Mouse (Mus musculus): ENCODE results near the gene Zfand3. TPM values are rescaled to one million over a fixed set of nuclear protein-coding genes. Genes with fewer than 3 reads are reported as not detected.

The Zfand3 gene
- polyA plus RNA-seq, 1 experiment = 107 TPM

GRCm38 (mm10) chr17:30253924-30254323 is 249.4 kb downstream of the Zfand3 start:
- DNase-seq = no peak
- 62% methylated on average over 7 of the region's 7 CpGs for WGBS

DNA sequence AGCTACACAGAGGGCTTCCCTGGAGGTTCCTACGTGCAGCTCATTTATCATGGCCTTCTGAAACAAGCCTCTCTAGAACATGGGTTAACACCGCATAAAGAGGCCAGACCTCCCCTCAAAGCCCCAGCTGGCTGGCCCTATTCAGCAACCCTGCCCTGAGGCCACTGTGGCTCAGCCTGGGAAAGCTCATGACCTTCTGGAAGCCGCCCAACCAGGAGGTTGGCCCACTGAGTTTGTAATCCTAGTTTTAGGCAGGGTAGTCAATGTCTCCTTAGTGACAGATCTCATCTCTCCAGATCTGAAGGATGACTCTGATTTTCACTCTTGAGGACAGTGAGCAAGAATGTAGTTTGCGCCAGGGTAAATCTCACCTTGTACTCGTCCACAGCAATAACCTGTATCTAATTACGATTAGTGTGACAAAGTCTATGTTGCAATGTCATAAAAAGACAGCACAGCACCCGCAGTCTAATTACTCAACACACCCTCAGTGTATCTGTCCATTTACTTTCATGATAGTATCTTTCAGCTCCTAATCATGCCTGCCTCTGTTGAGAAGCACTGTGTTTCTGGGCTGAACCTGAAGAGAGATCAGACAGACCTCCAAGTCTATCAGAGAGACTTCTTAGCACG is 251.5 kb downstream of the Zfand3 start:
- no peak for DNase-seq
- H3K4me1 ChIP-seq (ENCODE audit: control insufficient read depth, insufficient read depth, low read length) = peaks cover 5% of the 10 kb centered on the region
- no peak overlapping the region for H3K4me3 ChIP-seq (replicated peaks; ENCODE audit: insufficient read depth, low read depth, low read length)
- H3K27me3 ChIP-seq (ENCODE audit: control insufficient read depth, insufficient read depth, low read length) = no peaks in the 10 kb centered on the region
- TF ChIP-seq POLR2A (IDR thresholded peaks at IDR 0.05; ENCODE audit: borderline replicate concordance, insufficient read depth, low read length) = no peak
- no peak for TF ChIP-seq CTCF (IDR thresholded peaks at IDR 0.05; ENCODE audit: borderline replicate concordance, insufficient read depth, low read depth, low read length)
- no peak overlapping the region for H3K27ac ChIP-seq (ENCODE audit: insufficient read depth, low read length)
- WGBS = 86% methylated on average over 8 of the region's 8 CpGs

More at GRCm38 (mm10) chr17:30253924-30254323, 249.4 kb downstream of the Zfand3 start:
- no peak overlapping the region for H3K27ac ChIP-seq (ENCODE audit: insufficient read depth, low read length)
- TF ChIP-seq POLR2A (IDR thresholded peaks at IDR 0.05; ENCODE audit: borderline replicate concordance, insufficient read depth, low read length) (no peak), CTCF (IDR thresholded peaks at IDR 0.05; ENCODE audit: borderline replicate concordance, insufficient read depth, low read depth, low read length) (no peak)
- H3K27me3 ChIP-seq (ENCODE audit: control insufficient read depth, insufficient read depth, low read length) = no peaks in the 10 kb centered on the region
- H3K4me1 ChIP-seq (ENCODE audit: control insufficient read depth, insufficient read depth, low read length) = no peaks in the 10 kb centered on the region; the same call in 1 of the 2 replicates
- H3K4me3 ChIP-seq (replicated peaks; ENCODE audit: insufficient read depth, low read depth, low read length) = no peak overlapping the region

GRCm38 (mm10) chr17:30258480-30258879 is 253.9 kb downstream of the Zfand3 start:
- Histone ChIP-seq H3K27me3 (ENCODE audit: control insufficient read depth, insufficient read depth, low read length) (no peaks in the 10 kb centered on the region), H3K27ac (ENCODE audit: insufficient read depth, low read length) (no peak overlapping the region), H3K4me1 (ENCODE audit: control insufficient read depth, insufficient read depth, low read length) (peaks cover 10% of the 10 kb centered on the region), H3K4me3 (replicated peaks; ENCODE audit: insufficient read depth, low read depth, low read length) (no peak overlapping the region)
- WGBS = 81% methylated on average over 4 of the region's 4 CpGs
- no peak for DNase-seq
- TF ChIP-seq POLR2A (IDR thresholded peaks at IDR 0.05; ENCODE audit: borderline replicate concordance, insufficient read depth, low read length) = no peak
- peak; percentile 14; the same call in 1 of the 2 replicates for TF ChIP-seq CTCF (IDR thresholded peaks at IDR 0.05; ENCODE audit: borderline replicate concordance, insufficient read depth, low read depth, low read length)

DNA sequence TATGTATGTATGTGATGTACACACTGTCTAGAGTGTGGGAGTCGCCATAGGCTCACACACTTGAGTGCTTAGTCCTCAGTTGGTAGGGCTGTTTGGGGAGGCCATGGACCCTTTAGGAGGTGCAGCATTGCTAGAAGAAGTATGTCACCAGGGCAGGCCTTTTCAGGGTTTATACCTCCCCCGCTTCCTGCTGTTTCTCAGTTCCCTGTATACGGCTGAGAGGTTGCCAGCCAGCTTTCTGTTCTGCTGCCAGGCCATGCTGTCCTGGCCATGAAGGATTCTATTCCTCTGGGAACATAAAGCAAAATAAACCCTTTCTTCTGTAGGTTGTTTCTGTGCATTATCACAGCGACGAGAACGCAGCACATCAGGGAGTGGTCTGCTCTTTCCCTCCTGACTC is 255.4 kb downstream of the Zfand3 start:
- H3K27me3 ChIP-seq (ENCODE audit: control insufficient read depth, insufficient read depth, low read length) = no peaks in the 10 kb centered on the region
- no peak overlapping the region for H3K27ac ChIP-seq (ENCODE audit: insufficient read depth, low read length)
- no peak for TF ChIP-seq POLR2A (IDR thresholded peaks at IDR 0.05; ENCODE audit: borderline replicate concordance, insufficient read depth, low read length)
- no peak for TF ChIP-seq CTCF (IDR thresholded peaks at IDR 0.05; ENCODE audit: borderline replicate concordance, insufficient read depth, low read depth, low read length)
- WGBS = 78% methylated on average over 6 of the region's 6 CpGs
- peaks cover 10% of the 10 kb centered on the region for H3K4me1 ChIP-seq (ENCODE audit: control insufficient read depth, insufficient read depth, low read length)
- no peak overlapping the region for H3K4me3 ChIP-seq (replicated peaks; ENCODE audit: insufficient read depth, low read depth, low read length)
- no peak for DNase-seq

Other genes with a start within 250 kb of the Zfand3 start
- gene Mdga1, start 34.6 kb upstream of the Zfand3 start, polyA plus RNA-seq (2012; rRNA removed) = 8.0 and 11.5 TPM in 2 replicates

Data from cerebellum, adult 2 months (tissue).